Mouse (Mus musculus): ENCODE data around the gene Scn1b. TPM values are rescaled to one million over a fixed set of nuclear protein-coding genes. Genes with fewer than 3 reads are reported as not detected.

The Scn1b gene
- polyA plus RNA-seq, 1 experiment from 2014 or later: 9.4 TPM

DNA sequence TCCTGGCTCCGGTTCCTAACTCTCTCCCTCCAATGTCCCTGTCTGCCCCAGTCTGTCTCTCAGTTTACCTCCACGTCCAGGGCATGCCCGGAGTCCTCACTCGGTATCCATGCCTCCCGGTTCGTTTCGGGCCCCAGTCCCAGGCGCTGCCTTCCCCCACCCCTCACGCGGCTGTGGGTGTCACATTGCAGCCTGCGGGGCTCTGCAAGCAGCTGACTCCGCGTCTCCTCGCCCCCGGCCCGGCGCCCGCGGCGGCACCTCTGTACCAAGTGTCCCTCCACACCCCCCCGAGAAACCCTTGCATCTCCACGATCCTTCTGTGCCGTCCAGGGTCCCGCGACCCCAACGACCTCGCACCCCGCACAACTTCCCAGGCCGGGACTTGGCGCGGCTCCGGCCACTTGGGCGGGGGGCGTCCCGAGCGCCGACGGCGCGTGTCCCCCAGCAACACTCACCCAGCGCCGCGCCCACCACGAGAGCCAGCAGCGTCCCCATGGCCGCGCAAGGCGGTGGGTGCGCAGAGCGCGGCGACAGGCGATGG is 522 bp downstream of the Scn1b start:
- no peaks in the 10 kb centered on the region for H3K27me3 ChIP-seq (replicated peaks; ENCODE audit: control insufficient read depth, insufficient read depth, low read length)
- peak overlapping the region; percentile 74 for H3K9ac ChIP-seq (ENCODE audit: low read depth, low read length)
- ATAC-seq (ENCODE audit: low read depth) (no peak), DNase-seq (ENCODE audit: low spot score) (no peak)
- H3K36me3 ChIP-seq (ENCODE audit: control insufficient read depth, insufficient read depth, low read length): peaks cover 31% of the 10 kb centered on the region
- H3K27ac ChIP-seq (replicated peaks; ENCODE audit: low read depth, low read length): no peak overlapping the region
- H3K4me3 ChIP-seq (ENCODE audit: low read depth, low read length): peak overlapping the region; percentile 64
- peak overlapping the region; percentile 99 for H3K4me2 ChIP-seq (ENCODE audit: low read depth, low read length)
- H3K9me3 ChIP-seq (ENCODE audit: control insufficient read depth, low read length): no peaks in the 10 kb centered on the region
- under 1% methylated on average over 14 of the region's 53 CpGs for WGBS
- H3K4me1 ChIP-seq (ENCODE audit: control insufficient read depth, insufficient read depth, low read length): no peaks in the 10 kb centered on the region

DNA sequence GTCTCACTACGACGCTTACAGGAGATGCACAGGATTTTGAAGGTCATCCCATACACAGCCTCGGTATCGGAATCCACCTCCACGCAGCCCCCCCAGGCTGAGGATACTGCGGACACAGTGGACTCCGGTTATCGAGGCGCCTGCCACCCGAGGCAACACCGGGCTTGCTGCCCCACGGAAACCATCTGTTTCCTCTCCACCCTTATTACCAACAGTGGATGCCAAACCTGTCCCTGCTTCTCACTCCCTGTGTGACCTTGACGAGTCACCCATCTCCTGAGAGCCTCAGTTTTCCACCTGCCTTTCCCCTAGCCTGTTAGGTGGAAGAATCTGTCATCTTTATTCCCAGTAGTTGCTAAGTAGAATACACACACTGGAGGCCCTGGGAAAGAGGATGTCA is 1.7 kb downstream of the Scn1b start:
- H3K9me3 ChIP-seq (ENCODE audit: control insufficient read depth, low read length): no peaks in the 10 kb centered on the region
- H3K4me2 ChIP-seq (ENCODE audit: low read depth, low read length): peak overlapping the region; percentile 2; the same call in 1 of the 2 replicates
- H3K4me3 ChIP-seq (ENCODE audit: low read depth, low read length): no peak overlapping the region
- ATAC-seq (ENCODE audit: low read depth) (no peak), DNase-seq (ENCODE audit: low spot score) (no peak)
- no peak overlapping the region for H3K9ac ChIP-seq (ENCODE audit: low read depth, low read length)
- H3K27ac ChIP-seq (replicated peaks; ENCODE audit: low read depth, low read length): no peak overlapping the region
- H3K27me3 ChIP-seq (replicated peaks; ENCODE audit: control insufficient read depth, insufficient read depth, low read length): no peaks in the 10 kb centered on the region
- H3K4me1 ChIP-seq (ENCODE audit: control insufficient read depth, insufficient read depth, low read length): no peaks in the 10 kb centered on the region
- H3K36me3 ChIP-seq (ENCODE audit: control insufficient read depth, insufficient read depth, low read length): peaks cover 21% of the 10 kb centered on the region
- WGBS: 70% methylated on average over 13 of the region's 13 CpGs

DNA sequence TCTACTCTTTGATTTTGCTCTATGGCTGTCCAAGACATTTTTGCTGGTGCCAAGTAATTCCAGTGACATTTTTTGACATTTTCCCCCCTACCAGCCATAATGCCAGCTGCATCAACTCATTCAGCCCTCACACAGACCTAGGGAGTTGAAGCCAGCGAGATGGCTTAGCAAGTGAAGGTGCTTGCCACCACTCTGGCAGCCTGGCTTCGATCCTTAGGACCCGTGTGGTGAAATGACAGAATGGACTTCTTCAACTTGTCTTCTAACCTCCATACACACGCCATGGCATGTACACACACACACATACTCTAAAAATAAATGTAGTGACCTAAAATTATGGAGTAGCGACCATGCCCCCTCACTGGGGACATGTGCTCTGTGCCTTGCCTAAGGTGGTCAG is 2.4 kb downstream of the Scn1b start:
- 81% methylated on average over 5 of the region's 5 CpGs for WGBS
- no peaks in the 10 kb centered on the region for H3K4me1 ChIP-seq (ENCODE audit: control insufficient read depth, insufficient read depth, low read length)
- no peak for ATAC-seq (ENCODE audit: low read depth)
- no peak overlapping the region for H3K4me2 ChIP-seq (ENCODE audit: low read depth, low read length)
- H3K4me3 ChIP-seq (ENCODE audit: low read depth, low read length): no peak overlapping the region
- no peak overlapping the region for H3K27ac ChIP-seq (replicated peaks; ENCODE audit: low read depth, low read length)
- no peaks in the 10 kb centered on the region for H3K9me3 ChIP-seq (ENCODE audit: control insufficient read depth, low read length)
- no peak for DNase-seq (ENCODE audit: low spot score)
- H3K27me3 ChIP-seq (replicated peaks; ENCODE audit: control insufficient read depth, insufficient read depth, low read length): no peaks in the 10 kb centered on the region
- H3K9ac ChIP-seq (ENCODE audit: low read depth, low read length): no peak overlapping the region
- H3K36me3 ChIP-seq (ENCODE audit: control insufficient read depth, insufficient read depth, low read length): peaks cover 14% of the 10 kb centered on the region

DNA sequence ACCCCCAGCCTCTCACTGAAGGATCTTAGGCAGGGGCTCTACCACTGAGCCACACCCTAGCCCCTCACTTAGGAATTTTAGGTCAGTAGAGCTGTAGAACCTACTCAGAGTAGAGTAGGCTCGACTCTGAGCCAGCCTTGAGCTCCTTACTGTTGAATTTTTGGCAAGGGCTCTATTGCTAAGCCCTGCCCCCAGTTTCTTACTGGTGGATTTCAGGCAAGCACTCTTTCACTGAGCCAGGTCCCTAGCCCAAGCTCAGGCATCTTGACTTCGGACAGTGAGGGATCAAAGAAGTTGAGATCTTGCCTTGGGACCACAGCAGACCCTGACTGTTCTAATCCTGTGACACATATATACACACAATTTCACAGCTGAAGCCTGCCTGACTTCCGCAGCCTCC is 3.1 kb downstream of the Scn1b start:
- Histone ChIP-seq H3K4me2 (ENCODE audit: low read depth, low read length) (no peak overlapping the region), H3K4me1 (ENCODE audit: control insufficient read depth, insufficient read depth, low read length) (no peaks in the 10 kb centered on the region)
- no peak for ATAC-seq (ENCODE audit: low read depth)

DNA sequence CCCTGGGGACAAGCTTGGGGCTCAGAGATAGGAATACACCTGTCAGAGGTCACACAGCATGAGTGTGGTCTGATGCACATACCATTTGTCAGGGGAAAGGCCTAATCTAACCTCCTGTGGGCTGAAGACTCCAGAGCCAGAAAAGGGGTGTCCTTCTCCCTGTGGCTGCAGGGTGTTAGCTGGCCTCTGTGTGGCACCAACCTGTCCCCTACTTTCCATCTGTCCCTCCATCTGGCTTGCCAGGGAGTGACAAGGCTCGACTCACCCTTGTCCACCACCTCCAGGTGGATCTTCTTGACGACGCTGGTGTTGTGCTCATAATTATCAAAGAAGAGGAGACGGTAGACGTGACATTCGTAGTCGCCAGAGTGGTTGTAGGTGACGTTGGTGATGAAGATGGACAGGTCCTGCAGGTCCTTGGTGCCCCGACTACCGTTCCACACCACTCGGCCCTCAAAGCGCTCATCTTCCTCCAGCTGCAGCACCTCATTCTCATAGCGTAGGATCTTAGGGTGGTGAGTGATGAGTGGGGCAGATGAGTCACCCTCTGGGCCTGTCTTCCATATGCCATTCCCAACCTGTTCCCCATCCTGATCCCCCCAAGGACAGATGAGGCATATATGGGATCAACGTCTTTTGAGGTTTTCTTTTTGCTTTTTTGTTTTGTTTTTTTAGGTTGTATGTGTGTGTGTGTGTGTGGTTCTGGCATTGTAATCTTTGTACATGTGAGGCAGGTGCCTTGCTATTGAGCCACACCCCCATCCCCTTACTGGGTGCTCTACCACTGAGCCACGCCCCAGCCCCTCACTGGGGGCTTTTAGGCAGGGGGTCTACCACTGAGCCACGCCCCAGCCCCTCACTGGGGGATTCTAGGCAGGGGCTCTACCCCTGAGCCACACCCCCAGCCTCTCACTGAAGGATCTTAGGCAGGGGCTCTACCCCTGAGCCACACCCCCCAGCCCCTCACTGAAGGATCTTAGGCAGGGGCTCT is 3.9 kb downstream of the Scn1b start:
- Histone ChIP-seq H3K4me3 (ENCODE audit: low read depth, low read length) (no peak overlapping the region), H3K4me1 (ENCODE audit: control insufficient read depth, insufficient read depth, low read length) (no peaks in the 10 kb centered on the region), H3K4me2 (ENCODE audit: low read depth, low read length) (no peak overlapping the region), H3K27me3 (replicated peaks; ENCODE audit: control insufficient read depth, insufficient read depth, low read length) (no peaks in the 10 kb centered on the region), H3K9me3 (ENCODE audit: control insufficient read depth, low read length) (no peaks in the 10 kb centered on the region), H3K9ac (ENCODE audit: low read depth, low read length) (no peak overlapping the region), H3K36me3 (ENCODE audit: control insufficient read depth, insufficient read depth, low read length) (no peaks in the 10 kb centered on the region), H3K27ac (replicated peaks; ENCODE audit: low read depth, low read length) (no peak overlapping the region)
- no peak for DNase-seq (ENCODE audit: low spot score)
- 88% methylated on average over 16 of the region's 16 CpGs for WGBS
- ATAC-seq (ENCODE audit: low read depth): no peak

More for the DNA sequence above, 3.1 kb downstream of the Scn1b start:
- no peak for DNase-seq (ENCODE audit: low spot score)
- Histone ChIP-seq H3K27ac (replicated peaks; ENCODE audit: low read depth, low read length) (no peak overlapping the region), H3K9me3 (ENCODE audit: control insufficient read depth, low read length) (no peaks in the 10 kb centered on the region), H3K4me3 (ENCODE audit: low read depth, low read length) (no peak overlapping the region), H3K27me3 (replicated peaks; ENCODE audit: control insufficient read depth, insufficient read depth, low read length) (no peaks in the 10 kb centered on the region), H3K9ac (ENCODE audit: low read depth, low read length) (no peak overlapping the region), H3K36me3 (ENCODE audit: control insufficient read depth, insufficient read depth, low read length) (0 out of 2 replicates have a peak, but pooled peaks cover 7% of the 10 kb centered on the region)
- WGBS: 85% methylated on average over 3 of the region's 3 CpGs

DNA sequence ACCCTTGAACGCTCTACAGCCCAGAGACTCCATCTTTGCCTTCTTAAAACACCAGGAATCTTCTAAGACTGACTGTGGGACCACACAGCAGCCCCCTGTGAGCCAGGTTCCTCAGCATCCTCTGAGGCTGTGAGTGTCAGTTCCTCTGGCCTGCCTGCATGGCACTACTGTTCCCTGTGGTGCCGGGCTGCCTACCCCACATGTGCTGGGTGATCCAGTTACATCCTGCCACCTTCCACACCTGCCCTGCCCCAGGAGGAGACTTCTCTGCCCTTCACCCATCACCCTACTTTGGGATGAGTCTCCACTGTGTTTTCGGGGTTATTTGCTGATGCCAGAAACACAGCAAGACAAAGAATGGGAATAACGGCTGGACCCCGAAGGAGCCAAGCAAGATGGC is 7.2 kb downstream of the Scn1b start:
- Histone ChIP-seq H3K4me1 (ENCODE audit: control insufficient read depth, insufficient read depth, low read length) (0 out of 2 replicates have a peak, but pooled peaks cover 4% of the 10 kb centered on the region), H3K9me3 (ENCODE audit: control insufficient read depth, low read length) (no peaks in the 10 kb centered on the region), H3K4me2 (ENCODE audit: low read depth, low read length) (no peak overlapping the region), H3K36me3 (ENCODE audit: control insufficient read depth, insufficient read depth, low read length) (no peaks in the 10 kb centered on the region), H3K4me3 (ENCODE audit: low read depth, low read length) (no peak overlapping the region), H3K27me3 (replicated peaks; ENCODE audit: control insufficient read depth, insufficient read depth, low read length) (no peaks in the 10 kb centered on the region), H3K9ac (ENCODE audit: low read depth, low read length) (no peak overlapping the region), H3K27ac (replicated peaks; ENCODE audit: low read depth, low read length) (no peak overlapping the region)
- 83% methylated on average over 5 of the region's 5 CpGs for WGBS
- ATAC-seq (ENCODE audit: low read depth) (no peak), DNase-seq (ENCODE audit: low spot score) (no peak)

DNA sequence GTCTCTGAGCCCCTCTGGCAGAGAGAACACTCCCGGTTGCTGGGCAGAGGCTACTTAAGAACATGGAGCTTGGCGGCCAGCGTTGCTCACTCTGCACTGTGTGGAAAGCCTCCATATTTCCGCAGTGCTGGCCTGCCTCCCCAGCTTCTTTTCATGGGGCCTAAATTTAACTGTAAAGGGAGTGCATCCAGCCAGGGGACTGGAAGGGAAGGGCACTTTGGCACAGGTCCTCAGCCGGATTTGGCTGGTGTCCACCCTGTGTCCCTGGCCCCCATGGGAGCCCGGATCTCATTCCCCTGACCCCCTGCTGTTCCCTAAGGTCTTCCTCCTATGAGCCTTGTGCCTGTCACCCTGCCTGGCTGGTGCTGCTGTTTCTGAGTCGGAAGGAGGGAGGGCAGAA is 8.3 kb downstream of the Scn1b start:
- H3K9ac ChIP-seq (ENCODE audit: low read depth, low read length): no peak overlapping the region
- no peaks in the 10 kb centered on the region for H3K36me3 ChIP-seq (ENCODE audit: control insufficient read depth, insufficient read depth, low read length)
- H3K4me1 ChIP-seq (ENCODE audit: control insufficient read depth, insufficient read depth, low read length): 0 out of 2 replicates have a peak, but pooled peaks cover 4% of the 10 kb centered on the region

DNA sequence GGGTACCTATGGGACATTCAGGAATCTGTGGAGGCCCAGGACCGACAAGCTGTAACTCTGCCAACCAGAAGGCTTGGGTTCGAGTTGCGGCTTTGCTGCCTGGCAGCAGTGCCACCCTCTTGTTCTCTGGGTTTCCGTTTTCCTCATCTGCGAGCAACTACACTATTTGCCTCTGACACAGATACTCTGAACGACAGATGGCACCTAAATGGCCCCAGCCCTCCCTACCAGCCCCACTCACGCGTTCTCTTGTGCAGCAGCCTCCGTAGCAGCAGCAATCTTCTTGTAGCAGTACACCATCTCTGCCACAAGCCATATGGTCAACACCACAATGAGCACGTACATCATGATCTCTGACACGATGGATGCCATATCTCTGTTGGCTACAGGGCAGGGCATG is 9.3 kb downstream of the Scn1b start:
- Histone ChIP-seq H3K27me3 (replicated peaks; ENCODE audit: control insufficient read depth, insufficient read depth, low read length) (no peaks in the 10 kb centered on the region), H3K9me3 (ENCODE audit: control insufficient read depth, low read length) (no peaks in the 10 kb centered on the region), H3K4me1 (ENCODE audit: control insufficient read depth, insufficient read depth, low read length) (0 out of 2 replicates have a peak, but pooled peaks cover 4% of the 10 kb centered on the region), H3K4me3 (ENCODE audit: low read depth, low read length) (no peak overlapping the region), H3K4me2 (ENCODE audit: low read depth, low read length) (no peak overlapping the region), H3K9ac (ENCODE audit: low read depth, low read length) (no peak overlapping the region), H3K27ac (replicated peaks; ENCODE audit: low read depth, low read length) (no peak overlapping the region), H3K36me3 (ENCODE audit: control insufficient read depth, insufficient read depth, low read length) (no peaks in the 10 kb centered on the region)
- 81% methylated on average over 10 of the region's 11 CpGs for WGBS
- no peak for ATAC-seq (ENCODE audit: low read depth)
- no peak for DNase-seq (ENCODE audit: low spot score)

More for the DNA sequence above, 8.3 kb downstream of the Scn1b start:
- Histone ChIP-seq H3K9me3 (ENCODE audit: control insufficient read depth, low read length) (no peaks in the 10 kb centered on the region), H3K27ac (replicated peaks; ENCODE audit: low read depth, low read length) (no peak overlapping the region), H3K27me3 (replicated peaks; ENCODE audit: control insufficient read depth, insufficient read depth, low read length) (no peaks in the 10 kb centered on the region), H3K4me3 (ENCODE audit: low read depth, low read length) (no peak overlapping the region), H3K4me2 (ENCODE audit: low read depth, low read length) (no peak overlapping the region)
- DNase-seq (ENCODE audit: low spot score) (no peak), ATAC-seq (ENCODE audit: low read depth) (no peak)
- WGBS: 71% methylated on average over 7 of the region's 7 CpGs

All from embryonic facial prominence, embryonic 14.5 days (tissue).